Mouse (Mus musculus): Measurements from ENCODE around the gene Gm49359. TPM values are rescaled to one million over a fixed set of nuclear protein-coding genes. Genes with fewer than 3 reads are reported as not detected.
"Not testable (repeated sequence)": the region's sequence is repeated elsewhere in the genome, so short reads cannot be mapped to it uniquely, and the experiment has no call there.

Gm49359 gene
- polyA plus RNA-seq (2016; fragmentation: Nextera tagmentation; extraction: Ambion mirVana) = 16.4 and 16.5 TPM in 2 replicates

DNA sequence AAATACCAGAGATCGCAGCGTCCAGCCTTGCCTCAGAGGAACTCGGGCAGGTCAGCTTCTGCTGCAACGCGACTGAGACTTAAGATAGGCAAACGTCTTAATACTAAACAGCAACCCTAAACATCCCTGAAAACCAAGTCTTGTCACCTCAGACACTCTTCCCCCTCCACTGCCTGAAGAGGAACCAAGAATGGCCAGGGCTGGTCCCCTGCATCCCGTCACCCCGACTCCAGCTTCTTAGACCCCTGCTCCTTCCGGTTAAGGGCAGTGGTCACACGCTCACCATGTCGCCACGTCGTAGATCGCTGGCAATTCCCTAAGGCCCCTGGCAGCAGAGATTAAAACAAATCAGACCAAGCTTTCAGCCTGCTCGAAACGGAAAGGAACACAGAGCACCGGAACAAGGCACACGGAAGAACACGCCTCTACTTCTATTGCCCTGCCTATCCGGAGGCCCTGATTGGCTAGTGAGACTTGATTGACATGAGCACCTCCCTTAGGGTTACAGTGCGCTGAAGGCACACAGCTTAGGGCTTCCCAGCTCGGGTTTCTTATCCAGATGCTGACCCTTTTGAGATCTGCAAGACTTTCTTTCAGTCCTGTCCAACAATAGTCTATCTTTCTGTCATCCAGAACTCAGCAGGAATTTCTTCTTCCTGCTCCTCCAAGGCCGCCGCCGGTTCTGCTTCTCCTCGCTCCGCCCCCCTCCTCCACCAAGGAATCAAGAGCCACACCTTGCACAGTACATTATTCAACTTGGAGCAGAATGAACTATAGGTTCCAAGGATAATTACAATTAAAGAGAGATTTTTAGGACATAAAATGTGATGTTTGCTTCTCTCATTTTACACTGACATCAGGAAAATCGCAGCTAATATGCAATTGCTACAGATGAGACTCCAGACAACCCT, at the start of gene Gm49359:
Gene Gm49359, minus strand, starts transcription at position 409 of the 911 bp plus-strand sequence.
- Histone ChIP-seq H3K9ac (peak within 1 kb of the TSS; percentile 63), H3K36me3 (peaks cover 13% of the 10 kb centered on the region), H3K4me3 (peak within 1 kb of the TSS; percentile 63), H3K27ac (0 out of 2 replicates have a peak within 1 kb of the TSS, but pooled peaks have one; percentile 50), H3K4me2 (replicated peaks) (peak within 1 kb of the TSS; percentile 32)
- peak; percentile 96 for ATAC-seq (ENCODE audit: insufficient number of reproducible peaks, insufficient read depth, low FRiP score, low TSS enrichment)
- H3K9me3 ChIP-seq, H3K27me3 ChIP-seq, H3K4me1 ChIP-seq: not testable (repeated sequence)
- 2% methylated on average over 28 of the region's 28 CpGs for WGBS

DNA sequence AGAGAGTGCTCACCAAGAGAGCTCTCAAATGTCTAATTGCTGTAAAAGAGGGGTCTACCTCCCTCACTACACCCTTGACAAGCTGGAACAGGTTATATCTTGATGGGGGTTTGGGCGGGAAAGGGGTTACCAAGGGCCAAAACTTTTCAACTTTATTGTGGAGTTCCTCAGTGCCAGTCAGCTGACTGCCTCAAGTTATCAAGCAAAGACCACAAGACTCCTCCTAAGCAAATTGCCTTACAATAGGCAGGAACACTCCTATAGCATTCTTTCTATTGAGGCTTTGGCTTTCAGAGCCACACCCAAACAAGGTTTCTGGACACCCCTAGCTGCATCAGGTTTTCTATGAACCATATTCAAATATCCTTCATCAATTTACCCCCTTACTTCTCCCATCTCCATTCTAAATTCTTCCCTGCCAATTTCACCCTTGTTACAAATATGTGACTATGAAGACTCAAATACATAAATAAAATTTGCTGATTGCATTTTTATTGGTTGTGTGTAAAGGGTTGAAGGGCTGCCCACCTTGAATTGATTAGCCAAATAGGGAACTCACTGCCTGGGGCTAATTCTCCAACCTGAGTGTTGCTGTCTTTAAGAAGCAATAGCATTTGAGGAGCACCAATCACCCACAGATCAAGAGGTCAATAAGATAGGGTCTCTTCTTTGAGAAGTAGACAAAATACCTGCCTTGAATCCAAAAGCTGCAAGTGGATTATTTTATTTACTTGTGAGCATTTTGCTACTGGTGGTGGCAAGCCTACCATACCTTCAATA, 44.2 kb upstream of the Gm49359 start:
- H3K27me3 ChIP-seq; H3K9ac ChIP-seq; H3K4me1 ChIP-seq; H3K4me3 ChIP-seq; H3K27ac ChIP-seq; ATAC-seq (ENCODE audit: insufficient number of reproducible peaks, insufficient read depth, low FRiP score, low TSS enrichment); H3K4me2 ChIP-seq (replicated peaks); H3K9me3 ChIP-seq; H3K36me3 ChIP-seq: not testable (repeated sequence)
- 88% methylated on average over 1 of the region's 1 CpGs for WGBS

GRCm38 (mm10) chr13:62472661-62473060, 6.0 kb upstream of the Gm49359 start:
- not testable (repeated sequence) for ATAC-seq (ENCODE audit: insufficient number of reproducible peaks, insufficient read depth, low FRiP score, low TSS enrichment); H3K4me1 ChIP-seq; H3K27me3 ChIP-seq; H3K27ac ChIP-seq; H3K36me3 ChIP-seq; H3K4me3 ChIP-seq; H3K9ac ChIP-seq; H3K9me3 ChIP-seq; H3K4me2 ChIP-seq (replicated peaks)
- WGBS = 94% methylated on average over 8 of the region's 8 CpGs

GRCm38 (mm10) chr13:62469947-62470346, 3.3 kb upstream of the Gm49359 start:
- H3K27me3 ChIP-seq; H3K4me2 ChIP-seq (replicated peaks); H3K27ac ChIP-seq; H3K4me3 ChIP-seq; ATAC-seq (ENCODE audit: insufficient number of reproducible peaks, insufficient read depth, low FRiP score, low TSS enrichment); H3K4me1 ChIP-seq; H3K9me3 ChIP-seq; H3K9ac ChIP-seq; H3K36me3 ChIP-seq: not testable (repeated sequence)

Small RNAs within 50 kb of the gene (microRNA-seq; reads per million reads assigned to microRNA genes)
- not detected for gene Gm22256

Other genes with a start within 250 kb of the Gm49359 start
- gene Gm3604, start 83.7 kb downstream of the Gm49359 start, polyA plus RNA-seq (2016; fragmentation: Nextera tagmentation; extraction: Ambion mirVana) = 3.7 and 4.7 TPM in 2 replicates
- gene Zfp935, start 91.7 kb upstream of the Gm49359 start, polyA plus RNA-seq (2016; fragmentation: Nextera tagmentation; extraction: Ambion mirVana) = 1.0 TPM in 1 of 2 replicates, not detected in the other
- gene Zfp934, start 104.4 kb upstream of the Gm49359 start, polyA plus RNA-seq (2016; fragmentation: Nextera tagmentation; extraction: Ambion mirVana) = 23.0 and 25.5 TPM in 2 replicates
- 16.5 and 17.7 TPM in 2 replicates for gene 6720489N17Rik, start 157.3 kb upstream of the Gm49359 start, polyA plus RNA-seq (2016; fragmentation: Nextera tagmentation; extraction: Ambion mirVana)